Mouse (Mus musculus) cerebellum, adult 11 months (tissue): Measurements from ENCODE around the gene Gorasp1.

Experiments used
- DNase-seq: peaks from one replicate; pipeline ENCODE4 v3.0.0; 2022

Gene Gorasp1

GRCm38 (mm10) chr9:119937005-119937773 is at the start of gene Gorasp1, which contains the start of gene Ttc21a:
TSS of gene Gorasp1 (minus strand) at chr9:119937565.
TSS of gene Ttc21a (plus strand) at chr9:119937606.
- DNase-seq = peak; percentile 89

- DNase-seq = no peak
Observed at GRCm38 (mm10) chr9:119985881-119986574, 48.7 kb upstream of the Gorasp1 start.

- DNase-seq = no peak
Observed at GRCm38 (mm10) chr9:119984536-119985011, 47.2 kb upstream of the Gorasp1 start, which contains the start of gene Csrnp1. TSS of gene Csrnp1 (minus strand) at chr9:119984658.

GRCm38 (mm10) chr9:119983585-119984535 is 46.5 kb upstream of the Gorasp1 start:
- peak; percentile 81 for DNase-seq

GRCm38 (mm10) chr9:119982956-119983551 is 45.7 kb upstream of the Gorasp1 start:
- DNase-seq = peak; percentile 44

GRCm38 (mm10) chr9:119982241-119982811 is 45.0 kb upstream of the Gorasp1 start:
- peak; percentile 54 for DNase-seq

GRCm38 (mm10) chr9:119981183-119982179 is 44.1 kb upstream of the Gorasp1 start:
- no peak for DNase-seq

GRCm38 (mm10) chr9:119980770-119981182 is 43.4 kb upstream of the Gorasp1 start:
- no peak for DNase-seq

GRCm38 (mm10) chr9:119979749-119980148 is 42.4 kb upstream of the Gorasp1 start:
- DNase-seq = no peak

GRCm38 (mm10) chr9:119978811-119979441 is 41.6 kb upstream of the Gorasp1 start:
- DNase-seq = no peak

- DNase-seq = no peak
Observed at GRCm38 (mm10) chr9:119978151-119978810, 40.9 kb upstream of the Gorasp1 start.

- no peak for DNase-seq
Observed at GRCm38 (mm10) chr9:119977557-119978060, 40.2 kb upstream of the Gorasp1 start.

- DNase-seq = no peak
Observed at GRCm38 (mm10) chr9:119976704-119977556, 39.6 kb upstream of the Gorasp1 start.

- DNase-seq = no peak
Observed at GRCm38 (mm10) chr9:119975286-119975685, 37.9 kb upstream of the Gorasp1 start.

GRCm38 (mm10) chr9:119974609-119975008 is 37.2 kb upstream of the Gorasp1 start:
- DNase-seq = no peak

- DNase-seq = no peak
Observed at GRCm38 (mm10) chr9:119973869-119974520, 36.6 kb upstream of the Gorasp1 start.

GRCm38 (mm10) chr9:119973281-119973680 is 35.9 kb upstream of the Gorasp1 start:
- no peak for DNase-seq

GRCm38 (mm10) chr9:119972582-119972981 is 35.2 kb upstream of the Gorasp1 start:
- peak; percentile 63 for DNase-seq
